Mouse (Mus musculus) testis, adult 2 months (tissue): ENCODE measurements at regions not wholly inside any gene's neighbourhood (a gene's known extent, or its start where the extent isn't known, plus 50 kb on each side); places are given as distances from the start of the nearest gene placed in this dataset.

Source experiments
- H3K27ac ChIP-seq: fragments of 200-500 bp; 2 replicates; pipeline ENCODE4 v1.5.1; 2012; ENCODE audit warnings: low read depth, low read length; ENCODE audit not compliant: control insufficient read depth, insufficient read depth
- H3K27me3 ChIP-seq: fragments of 200-500 bp; 2 replicates; pipeline ENCODE4 v1.6.1; 2012; ENCODE audit warnings: mild to moderate bottlenecking, low read length, moderate library complexity; ENCODE audit not compliant: control insufficient read depth, insufficient read depth
- H3K36me3 ChIP-seq: fragments of 200-500 bp; 2 replicates; pipeline ENCODE4 v1.6.1; 2012; ENCODE audit warnings: mild to moderate bottlenecking, low read length; ENCODE audit not compliant: control insufficient read depth, insufficient read depth
- H3K4me1 ChIP-seq: fragments of 200-500 bp; 2 replicates; pipeline ENCODE4 v1.6.1; 2012; ENCODE audit warnings: low read length; ENCODE audit not compliant: control insufficient read depth, insufficient read depth
- H3K4me3 ChIP-seq: fragments of 200-500 bp; 2 replicates; pipeline ENCODE4 v1.5.1; 2012; ENCODE audit warnings: low read depth, mild to moderate bottlenecking, low read length, moderate library complexity, mixed read lengths; ENCODE audit not compliant: control insufficient read depth
- CTCF ChIP-seq: fragments of 200-500 bp; IDR thresholded peaks from 2 replicates; pipeline ENCODE4 v1.5.1; 2012; ENCODE audit warnings: low read depth, mild to moderate bottlenecking, inconsistent platforms, low read length, moderate library complexity; ENCODE audit not compliant: control insufficient read depth, insufficient read depth, insufficient replicate concordance
- POLR2A ChIP-seq: fragments of 200-500 bp; IDR thresholded peaks from 2 replicates; pipeline ENCODE4 v1.6.1; 2012; ENCODE audit warnings: low read depth, mild to moderate bottlenecking, inconsistent platforms, low read length, moderate library complexity; ENCODE audit not compliant: control insufficient read depth

GRCm38 (mm10) chr1:73507071-73507754, 491.5 kb upstream of the Tnp1 start:
- no peaks in the 10 kb centered on the region for H3K27me3 ChIP-seq
- no peaks in the 10 kb centered on the region for H3K36me3 ChIP-seq
- TF ChIP-seq POLR2A (no peak), CTCF (no peak)
- H3K27ac ChIP-seq: no peak overlapping the region
- H3K4me1 ChIP-seq: no peaks in the 10 kb centered on the region
- H3K4me3 ChIP-seq: no peak overlapping the region

DNA sequence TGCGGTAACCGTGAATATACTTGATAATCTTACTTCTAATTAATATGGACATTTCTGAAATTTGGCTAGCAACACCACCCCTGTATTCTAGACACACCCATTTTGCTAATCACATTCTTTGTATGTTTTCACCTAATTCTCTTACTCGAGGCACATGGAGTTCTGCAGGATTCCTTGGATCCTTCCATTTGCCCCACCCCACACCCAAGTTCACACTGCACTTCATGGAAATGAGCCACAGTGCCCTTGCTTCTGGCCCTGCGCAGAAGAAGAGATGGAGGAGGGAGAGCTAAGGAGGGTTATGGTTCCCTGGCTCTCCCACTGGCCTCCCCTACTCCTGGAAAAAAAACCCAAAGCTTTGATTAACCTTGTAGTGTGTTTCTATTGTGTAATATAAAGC, 487.9 kb upstream of the Tnp1 start:
- H3K36me3 ChIP-seq: no peaks in the 10 kb centered on the region
- no peak overlapping the region for H3K27ac ChIP-seq
- H3K4me1 ChIP-seq: no peaks in the 10 kb centered on the region
- H3K27me3 ChIP-seq: no peaks in the 10 kb centered on the region
- TF ChIP-seq POLR2A: no peak
- TF ChIP-seq CTCF: no peak
- no peak overlapping the region for H3K4me3 ChIP-seq

DNA sequence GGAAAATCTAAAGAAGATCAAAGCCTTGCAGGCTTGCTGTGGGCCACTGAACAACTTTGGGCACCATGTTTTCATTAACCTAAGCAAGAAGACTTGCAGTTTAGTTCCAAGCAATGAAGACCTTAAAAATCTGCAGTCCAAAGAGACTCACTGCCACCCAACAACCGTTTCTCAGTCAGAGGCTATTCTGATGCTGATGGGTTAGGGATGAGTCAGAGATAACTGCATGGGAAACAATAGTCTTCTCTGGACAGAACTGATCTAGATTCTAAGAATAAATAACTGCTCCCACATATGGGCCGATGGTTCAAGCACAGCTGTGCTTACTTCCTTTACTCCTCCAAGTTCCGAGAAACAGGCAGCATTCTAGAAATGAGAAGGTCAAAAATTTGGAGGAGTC, 485.0 kb upstream of the Tnp1 start:
- no peak for TF ChIP-seq CTCF
- no peak for TF ChIP-seq POLR2A
- H3K4me3 ChIP-seq: no peak overlapping the region
- no peaks in the 10 kb centered on the region for H3K4me1 ChIP-seq
- no peaks in the 10 kb centered on the region for H3K27me3 ChIP-seq
- no peak overlapping the region for H3K27ac ChIP-seq
- H3K36me3 ChIP-seq: no peaks in the 10 kb centered on the region

DNA sequence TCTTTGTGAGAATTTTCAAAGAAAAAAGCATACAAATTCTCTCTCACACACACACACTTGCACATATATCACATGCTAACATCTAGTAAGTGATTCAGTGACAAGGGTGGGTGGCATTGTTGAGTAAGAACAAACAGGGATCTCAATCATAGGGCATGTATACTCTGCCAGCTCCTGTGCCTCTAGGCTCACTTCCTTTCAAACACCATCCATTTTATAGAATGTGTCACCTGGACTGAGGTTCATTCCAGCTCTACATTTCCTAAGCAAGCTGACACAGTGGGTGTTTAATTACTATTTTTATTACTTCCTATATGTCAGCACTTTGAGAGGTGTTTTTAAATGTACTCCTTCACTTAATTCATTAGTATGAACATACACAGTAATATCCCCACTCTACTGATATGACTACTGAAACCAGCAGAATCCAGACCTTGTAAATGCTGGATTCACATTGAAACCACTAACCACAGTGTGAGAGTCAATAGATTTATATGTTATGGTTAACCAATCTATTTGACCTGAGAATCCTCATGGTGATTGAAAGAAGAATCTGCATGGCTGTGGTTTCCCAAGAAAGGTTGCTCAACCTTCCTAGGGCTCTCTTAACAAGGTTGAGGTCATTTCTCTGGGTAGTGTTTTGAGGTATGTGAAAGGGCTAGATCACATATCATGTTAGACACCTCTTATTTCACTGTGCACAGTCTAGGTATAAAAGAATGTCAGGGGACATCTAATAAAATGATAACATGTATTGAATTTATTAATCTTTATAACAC, 480.5 kb upstream of the Tnp1 start:
- Histone ChIP-seq H3K4me1 (no peaks in the 10 kb centered on the region), H3K4me3 (no peak overlapping the region), H3K27me3 (no peaks in the 10 kb centered on the region), H3K36me3 (no peaks in the 10 kb centered on the region), H3K27ac (no peak overlapping the region)
- no peak for TF ChIP-seq CTCF
- no peak for TF ChIP-seq POLR2A

GRCm38 (mm10) chr1:73481956-73482355, 466.2 kb upstream of the Tnp1 start:
- TF ChIP-seq POLR2A (no peak), CTCF (no peak)
- Histone ChIP-seq H3K4me3 (no peak overlapping the region), H3K36me3 (no peaks in the 10 kb centered on the region), H3K27me3 (no peaks in the 10 kb centered on the region), H3K27ac (no peak overlapping the region), H3K4me1 (no peaks in the 10 kb centered on the region)

GRCm38 (mm10) chr1:73479349-73479920, 463.7 kb upstream of the Tnp1 start:
- TF ChIP-seq CTCF: no peak
- Histone ChIP-seq H3K27me3 (no peaks in the 10 kb centered on the region), H3K36me3 (no peaks in the 10 kb centered on the region), H3K4me3 (no peak overlapping the region), H3K4me1 (no peaks in the 10 kb centered on the region), H3K27ac (no peak overlapping the region)

DNA sequence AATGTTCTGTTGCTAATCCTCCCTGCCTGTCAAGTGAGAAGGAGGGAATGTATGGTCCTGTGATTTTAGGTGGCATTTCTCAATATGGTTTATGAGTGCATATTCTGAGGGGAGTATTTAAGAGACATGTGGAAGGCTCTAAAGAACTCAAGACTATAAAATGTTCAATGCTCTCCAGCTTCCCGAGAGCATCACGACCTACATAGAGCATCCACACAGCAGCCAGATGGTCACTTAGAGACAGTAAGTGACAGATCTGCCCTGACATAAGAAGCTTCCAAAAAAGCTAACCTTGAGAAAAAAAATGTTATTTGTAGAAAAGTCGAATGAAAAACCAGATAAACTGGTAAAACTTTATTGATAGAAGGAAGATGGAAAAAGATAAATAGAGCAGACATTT, 444.9 kb upstream of the Tnp1 start:
- Histone ChIP-seq H3K4me1 (no peaks in the 10 kb centered on the region), H3K36me3 (no peaks in the 10 kb centered on the region), H3K4me3 (no peak overlapping the region), H3K27me3 (no peaks in the 10 kb centered on the region), H3K27ac (no peak overlapping the region)
- TF ChIP-seq CTCF: no peak
- no peak for TF ChIP-seq POLR2A
